Mouse (Mus musculus) right cerebral cortex, postnatal 14 days (tissue): ENCODE measurements around the gene Rhoa.
"Not testable (repeated sequence)": the region's sequence is repeated elsewhere in the genome, so short reads cannot be mapped to it uniquely, and the experiment has no call there.

Experiments used
- DNase-seq: peaks from one replicate; pipeline ENCODE4 v3.0.0; 2022

Gene Rhoa

GRCm38 (mm10) chr9:108289347-108289746 lies 16.6 kb upstream of the Rhoa start:
- DNase-seq, result no peak

- peak; percentile 86 for DNase-seq
Measured at GRCm38 (mm10) chr9:108290016-108290750, 15.7 kb upstream of the Rhoa start, which contains the start of gene Nicn1. Gene Nicn1 (plus strand): TSS chr9:108290429.

GRCm38 (mm10) chr9:108290773-108291172 lies 15.2 kb upstream of the Rhoa start:
- no peak for DNase-seq

- DNase-seq, result peak; percentile 23
Measured at GRCm38 (mm10) chr9:108296453-108297355, 9.2 kb upstream of the Rhoa start, which contains the start of gene Amt. Gene Amt (plus strand): TSS chr9:108296853.

GRCm38 (mm10) chr9:108301853-108302252 lies 4.1 kb upstream of the Rhoa start:
- no peak for DNase-seq

GRCm38 (mm10) chr9:108304716-108305115 lies 1.2 kb upstream of the Rhoa start:
- DNase-seq, result no peak

- DNase-seq, result no peak
Measured at GRCm38 (mm10) chr9:108305170-108305569, 759 bp upstream of the Rhoa start.

GRCm38 (mm10) chr9:108306571-108306980 lies 647 bp downstream of the Rhoa start:
- peak; percentile 66 for DNase-seq

- no peak for DNase-seq
Measured at GRCm38 (mm10) chr9:108307021-108307807, 1.3 kb downstream of the Rhoa start.

- no peak for DNase-seq
Measured at GRCm38 (mm10) chr9:108308141-108308540, 2.2 kb downstream of the Rhoa start.

GRCm38 (mm10) chr9:108317572-108317971 lies 11.6 kb downstream of the Rhoa start:
- DNase-seq, result no peak

- no peak for DNase-seq
Measured at GRCm38 (mm10) chr9:108318462-108318861, 12.5 kb downstream of the Rhoa start.

GRCm38 (mm10) chr9:108322054-108322453 lies 16.1 kb downstream of the Rhoa start:
- not testable (repeated sequence) for DNase-seq

GRCm38 (mm10) chr9:108324784-108325183 lies 18.9 kb downstream of the Rhoa start:
- DNase-seq, result no peak

GRCm38 (mm10) chr9:108325811-108326210 lies 19.9 kb downstream of the Rhoa start:
- DNase-seq, result no peak

GRCm38 (mm10) chr9:108337848-108338550 lies 32.1 kb downstream of the Rhoa start:
- no peak for DNase-seq

GRCm38 (mm10) chr9:108338551-108338885 lies 32.6 kb downstream of the Rhoa start:
- no peak for DNase-seq

- peak; percentile 78 for DNase-seq
Measured at GRCm38 (mm10) chr9:108338886-108339781, 33.2 kb downstream of the Rhoa start, which contains the start of gene Gpx1. Gene Gpx1 (plus strand): TSS chr9:108338903.

- DNase-seq, result no peak
Measured at GRCm38 (mm10) chr9:108339886-108340257, 33.9 kb downstream of the Rhoa start.

- no peak for DNase-seq
Measured at GRCm38 (mm10) chr9:108340258-108341138, 34.6 kb downstream of the Rhoa start.
